Mouse (Mus musculus): ENCODE results near the gene Ninl.

DNA sequence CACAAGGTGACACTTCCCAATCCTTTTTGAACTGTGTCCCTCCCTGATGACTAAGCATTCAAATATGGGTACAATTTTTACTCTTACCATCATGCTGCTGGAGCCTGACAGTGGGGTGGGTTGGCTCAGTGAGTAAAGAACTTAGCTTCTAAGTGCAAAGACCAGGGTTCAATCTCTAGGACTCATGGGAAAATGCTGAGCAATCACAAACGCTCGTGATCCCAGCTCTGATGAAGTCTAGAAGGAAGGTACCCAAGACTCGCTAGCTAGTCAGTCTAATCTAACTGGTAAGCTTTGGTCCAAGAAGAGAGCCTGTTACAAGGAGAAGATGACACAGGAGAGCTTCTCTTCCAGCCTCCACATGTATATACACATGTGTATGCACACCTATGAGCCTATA is 4.7 kb downstream of the Ninl start:
- TF ChIP-seq GATA1 (IDR thresholded peaks at IDR 0.05; ENCODE audit: borderline replicate concordance, low read length): no peak
- no peak for TF ChIP-seq FLI1 (IDR thresholded peaks at IDR 0.05; ENCODE audit: low read length)

All from megakaryocyte, embryonic 14.5 days (primary cell).